Mouse (Mus musculus) kidney, adult 2 months (tissue): ENCODE results near the gene Krt81.

Source experiments
- CTCF ChIP-seq: fragments of 200-500 bp; conservative IDR thresholded peaks from 2 replicates; pipeline ENCODE4 v1.5.1; 2011; ENCODE audit warnings: low read depth, mild to moderate bottlenecking, control low read depth, low read length, moderate library complexity, mixed read lengths; ENCODE audit not compliant: insufficient read depth, insufficient read length
- POLR2A ChIP-seq: fragments of 200-500 bp; IDR thresholded peaks from one replicate; pipeline ENCODE4 v1.6.1; 2011; ENCODE audit warnings: low read depth, low read length, control low read depth

DNA sequence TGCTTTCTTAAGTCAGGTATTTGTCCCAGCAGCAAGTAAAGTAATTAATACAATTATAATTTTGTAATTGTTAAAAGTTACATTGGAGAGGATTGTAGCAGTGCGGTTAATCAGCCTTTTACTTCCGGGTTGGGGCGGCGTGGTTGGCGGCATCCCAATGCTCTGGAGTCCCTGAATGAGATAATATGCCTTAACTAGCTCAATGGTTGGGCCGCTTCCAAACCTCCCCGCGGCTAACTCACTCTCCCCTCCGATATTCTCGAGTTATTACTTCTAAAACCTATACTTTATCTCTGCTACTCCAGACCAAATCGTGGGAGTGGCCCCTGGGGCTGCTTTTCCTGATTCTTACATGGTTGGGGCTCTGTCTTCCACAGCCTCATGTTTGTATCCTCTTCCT, 17.0 kb downstream of the Krt81 start:
- TF ChIP-seq CTCF, result no peak
- no peak for TF ChIP-seq POLR2A
